Mouse (Mus musculus) limb, embryonic 13.5 days (tissue): ENCODE data around the gene Stk17b. TPM values are rescaled to one million over a fixed set of nuclear protein-coding genes. Genes with fewer than 3 reads are reported as not detected.

Experiments
- ATAC-seq: fragments of 200-750 bp; cut with Nextera tagmentation; 2 replicates; pipeline ENCODE4 v1.8.0; 2017; ENCODE audit warnings: low read depth, moderate number of reproducible peaks, moderate TSS enrichment; ENCODE audit not compliant: low FRiP score
- H3K27ac ChIP-seq: fragments of 300-500 bp; sonication (generic); 2 replicates; pipeline ENCODE4 v1.5.1; 2015; ENCODE audit warnings: inconsistent platforms, mild to moderate bottlenecking, moderate library complexity
- H3K27me3 ChIP-seq: fragments of 300-500 bp; sonication (generic); 2 replicates; pipeline ENCODE4 v1.6.1; 2015; ENCODE audit warnings: mild to moderate bottlenecking, inconsistent platforms
- H3K36me3 ChIP-seq: fragments of 300-500 bp; sonication (generic); 2 replicates; pipeline ENCODE4 v1.6.1; 2015; ENCODE audit warnings: inconsistent platforms, mild to moderate bottlenecking, moderate library complexity
- H3K4me1 ChIP-seq: fragments of 300-500 bp; sonication (generic); 2 replicates; pipeline ENCODE4 v1.6.1; 2015; ENCODE audit warnings: inconsistent platforms
- H3K4me2 ChIP-seq: fragments of 300-500 bp; sonication (generic); replicated peaks from 2 replicates; pipeline ENCODE4 v1.6.1; 2015; ENCODE audit warnings: inconsistent platforms, mild to moderate bottlenecking, moderate library complexity
- H3K4me3 ChIP-seq: fragments of 300-500 bp; sonication (generic); 2 replicates; pipeline ENCODE4 v1.5.1; 2015; ENCODE audit warnings: moderate library complexity, mild to moderate bottlenecking, inconsistent platforms
- H3K9ac ChIP-seq: fragments of 300-500 bp; sonication (generic); 2 replicates; pipeline ENCODE4 v1.6.1; 2015; ENCODE audit warnings: mild to moderate bottlenecking, inconsistent platforms
- H3K9me3 ChIP-seq: fragments of 300-500 bp; sonication (generic); 2 replicates; pipeline ENCODE4 v1.6.1; 2016; ENCODE audit warnings: inconsistent platforms
- WGBS: fragments of 180-500 bp; shearing (Covaris S2); methylation state at CpG from one replicate; pipeline ENCODE4 v1.1.7; 2015; 5-methylcytosine and 5-hydroxymethylcytosine counted together
- polyA plus RNA-seq: library from polyadenylated mRNA; unstranded; fragments of >200 nt; fragmentation: Nextera tagmentation; extraction: Ambion mirVana; gene quantifications from 2 replicates; pipeline ENCODE4 v1.2.1, GENCODE M21; 2015

Stk17b gene
- polyA plus RNA-seq = 15.0 and 16.3 TPM in 2 replicates

GRCm38 (mm10) chr1:53784721-53785418 lies at the start of gene Stk17b:
Gene Stk17b (minus strand): TSS chr1:53785224.
- Histone ChIP-seq H3K27ac (peak within 1 kb of the TSS; percentile 79), H3K4me3 (peak within 1 kb of the TSS; percentile 89), H3K27me3 (no peaks in the 10 kb centered on the region), H3K4me2 (peak within 1 kb of the TSS; percentile 74), H3K9ac (peak within 1 kb of the TSS; percentile 88), H3K9me3 (no peaks in the 10 kb centered on the region), H3K36me3 (no peaks in the 10 kb centered on the region), H3K4me1 (no peaks in the 10 kb centered on the region)
- WGBS = under 1% methylated on average over 75 of the region's 81 CpGs
- peak; percentile 98 for ATAC-seq

GRCm38 (mm10) chr1:53830286-53830685 lies 45.3 kb upstream of the Stk17b start:
- no peak for ATAC-seq
- H3K27me3 ChIP-seq = no peaks in the 10 kb centered on the region
- H3K4me2 ChIP-seq = no peak overlapping the region
- H3K9ac ChIP-seq = no peak overlapping the region
- H3K36me3 ChIP-seq = no peaks in the 10 kb centered on the region
- H3K27ac ChIP-seq = no peak overlapping the region
- no peak overlapping the region for H3K4me3 ChIP-seq
- no peaks in the 10 kb centered on the region for H3K4me1 ChIP-seq
- H3K9me3 ChIP-seq = no peaks in the 10 kb centered on the region
- 83% methylated on average over 5 of the region's 5 CpGs for whole genome bisulfite sequencing

GRCm38 (mm10) chr1:53829089-53829488 lies 44.1 kb upstream of the Stk17b start:
- H3K27ac ChIP-seq = no peak overlapping the region
- 80% methylated on average over 9 of the region's 9 CpGs for WGBS
- H3K9me3 ChIP-seq = no peaks in the 10 kb centered on the region
- H3K27me3 ChIP-seq = no peaks in the 10 kb centered on the region
- no peak overlapping the region for H3K9ac ChIP-seq
- no peak overlapping the region for H3K4me2 ChIP-seq
- no peak overlapping the region for H3K4me3 ChIP-seq
- peaks cover 1% of the 10 kb centered on the region for H3K4me1 ChIP-seq
- ATAC-seq = no peak
- no peaks in the 10 kb centered on the region for H3K36me3 ChIP-seq

GRCm38 (mm10) chr1:53824446-53825337 lies 39.7 kb upstream of the Stk17b start:
- Histone ChIP-seq H3K27me3 (no peaks in the 10 kb centered on the region), H3K4me3 (no peak overlapping the region), H3K27ac (no peak overlapping the region), H3K9me3 (no peaks in the 10 kb centered on the region), H3K4me2 (no peak overlapping the region), H3K4me1 (peaks cover 14% of the 10 kb centered on the region), H3K9ac (no peak overlapping the region), H3K36me3 (no peaks in the 10 kb centered on the region)
- ATAC-seq = no peak
- 90% methylated on average over 9 of the region's 9 CpGs for WGBS

- WGBS = 6% methylated on average over 10 of the region's 10 CpGs
- Histone ChIP-seq H3K9ac (no peak overlapping the region), H3K9me3 (no peaks in the 10 kb centered on the region), H3K36me3 (no peaks in the 10 kb centered on the region), H3K4me3 (peak overlapping the region; percentile 17), H3K4me2 (peak overlapping the region; percentile 52), H3K4me1 (peaks cover 14% of the 10 kb centered on the region), H3K27me3 (no peaks in the 10 kb centered on the region), H3K27ac (peak overlapping the region; percentile 55; the same call in 1 of the 2 replicates)
- peak; percentile 91 for ATAC-seq
Observed at GRCm38 (mm10) chr1:53823687-53824445, 38.8 kb upstream of the Stk17b start.

GRCm38 (mm10) chr1:53821983-53822382 lies 37.0 kb upstream of the Stk17b start:
- no peak overlapping the region for H3K27ac ChIP-seq
- no peak for ATAC-seq

GRCm38 (mm10) chr1:53820041-53820632 lies 35.1 kb upstream of the Stk17b start:
- no peak for ATAC-seq
- Histone ChIP-seq H3K4me1 (peaks cover 14% of the 10 kb centered on the region), H3K4me3 (no peak overlapping the region), H3K36me3 (no peaks in the 10 kb centered on the region), H3K9me3 (no peaks in the 10 kb centered on the region), H3K27me3 (no peaks in the 10 kb centered on the region), H3K4me2 (no peak overlapping the region), H3K9ac (no peak overlapping the region), H3K27ac (no peak overlapping the region)
- 67% methylated on average over 5 of the region's 5 CpGs for WGBS

More at GRCm38 (mm10) chr1:53821983-53822382, 37.0 kb upstream of the Stk17b start:
- Histone ChIP-seq H3K4me1 (peaks cover 14% of the 10 kb centered on the region), H3K9ac (no peak overlapping the region), H3K9me3 (no peaks in the 10 kb centered on the region), H3K4me3 (no peak overlapping the region), H3K27me3 (no peaks in the 10 kb centered on the region), H3K4me2 (no peak overlapping the region), H3K36me3 (no peaks in the 10 kb centered on the region)

- no peak for ATAC-seq
- no peaks in the 10 kb centered on the region for H3K9me3 ChIP-seq
- WGBS = 46% methylated on average over 3 of the region's 3 CpGs
- no peak overlapping the region for H3K9ac ChIP-seq
- H3K36me3 ChIP-seq = no peaks in the 10 kb centered on the region
- H3K27me3 ChIP-seq = no peaks in the 10 kb centered on the region
- no peak overlapping the region for H3K4me3 ChIP-seq
- no peak overlapping the region for H3K4me2 ChIP-seq
- no peak overlapping the region for H3K27ac ChIP-seq
- peaks cover 4% of the 10 kb centered on the region for H3K4me1 ChIP-seq
Observed at GRCm38 (mm10) chr1:53818072-53818862, 33.2 kb upstream of the Stk17b start.

GRCm38 (mm10) chr1:53816353-53816752 lies 31.3 kb upstream of the Stk17b start:
- WGBS = 79% methylated on average over 2 of the region's 2 CpGs
- no peak overlapping the region for H3K27ac ChIP-seq
- no peaks in the 10 kb centered on the region for H3K9me3 ChIP-seq
- H3K9ac ChIP-seq = no peak overlapping the region
- no peaks in the 10 kb centered on the region for H3K27me3 ChIP-seq
- no peaks in the 10 kb centered on the region for H3K36me3 ChIP-seq
- no peak for ATAC-seq
- H3K4me2 ChIP-seq = no peak overlapping the region
- H3K4me1 ChIP-seq = no peaks in the 10 kb centered on the region
- no peak overlapping the region for H3K4me3 ChIP-seq

- no peaks in the 10 kb centered on the region for H3K36me3 ChIP-seq
- peaks cover 2% of the 10 kb centered on the region for H3K4me1 ChIP-seq
- H3K9ac ChIP-seq = no peak overlapping the region
- no peak overlapping the region for H3K4me2 ChIP-seq
- no peaks in the 10 kb centered on the region for H3K9me3 ChIP-seq
- no peak for ATAC-seq
- 71% methylated on average over 2 of the region's 2 CpGs for WGBS
- H3K27me3 ChIP-seq = no peaks in the 10 kb centered on the region
- no peak overlapping the region for H3K4me3 ChIP-seq
- no peak overlapping the region for H3K27ac ChIP-seq
Observed at GRCm38 (mm10) chr1:53814077-53814705, 29.2 kb upstream of the Stk17b start.

- no peak overlapping the region for H3K27ac ChIP-seq
- peaks cover 4% of the 10 kb centered on the region for H3K4me1 ChIP-seq
- no peak overlapping the region for H3K4me3 ChIP-seq
- H3K9me3 ChIP-seq = no peaks in the 10 kb centered on the region
- ATAC-seq = no peak
- WGBS = 88% methylated on average over 4 of the region's 4 CpGs
- no peak overlapping the region for H3K9ac ChIP-seq
- no peak overlapping the region for H3K4me2 ChIP-seq
- no peaks in the 10 kb centered on the region for H3K36me3 ChIP-seq
- no peaks in the 10 kb centered on the region for H3K27me3 ChIP-seq
Observed at GRCm38 (mm10) chr1:53811919-53812318, 26.9 kb upstream of the Stk17b start.
